Mouse (Mus musculus) kidney, embryonic 16.5 days (tissue): ENCODE data around the gene Cacna1d. TPM values are rescaled to one million over a fixed set of nuclear protein-coding genes. Genes with fewer than 3 reads are reported as not detected.

ENCODE experiments used
- ATAC-seq: fragments of 200-750 bp; cut with Nextera tagmentation; 2 replicates; pipeline ENCODE4 v1.8.0; 2017; ENCODE audit warnings: moderate TSS enrichment; ENCODE audit not compliant: low FRiP score, low TSS enrichment
- H3K27ac ChIP-seq: fragments of 300-500 bp; sonication (generic); 2 replicates; pipeline ENCODE4 v1.5.1; 2014; ENCODE audit warnings: low read length
- H3K27me3 ChIP-seq: fragments of 300-500 bp; sonication (generic); 2 replicates; pipeline ENCODE4 v1.6.1; 2014; ENCODE audit warnings: low read length, control low read depth, mixed read lengths; ENCODE audit not compliant: insufficient read depth
- H3K36me3 ChIP-seq: fragments of 300-500 bp; sonication (generic); 2 replicates; pipeline ENCODE4 v1.6.1; 2014; ENCODE audit warnings: low read length, control low read depth, mixed read lengths; ENCODE audit not compliant: insufficient read depth
- H3K4me1 ChIP-seq: fragments of 300-500 bp; sonication (generic); 2 replicates; pipeline ENCODE4 v1.6.1; 2014; ENCODE audit warnings: low read length, control low read depth, mixed read lengths; ENCODE audit not compliant: insufficient read depth
- H3K4me2 ChIP-seq: fragments of 300-500 bp; sonication (generic); replicated peaks from 2 replicates; pipeline ENCODE4 v1.6.1; 2014; ENCODE audit warnings: low read depth, low read length
- H3K4me3 ChIP-seq: fragments of 300-500 bp; sonication (generic); 2 replicates; pipeline ENCODE4 v1.5.1; 2014; ENCODE audit warnings: mild to moderate bottlenecking, low read length
- H3K9ac ChIP-seq: fragments of 300-500 bp; sonication (generic); replicated peaks from 2 replicates; pipeline ENCODE4 v1.6.1; 2014; ENCODE audit warnings: low read length
- H3K9me3 ChIP-seq: fragments of 300-500 bp; sonication (generic); 2 replicates; pipeline ENCODE4 v1.6.1; 2016; ENCODE audit warnings: low read length, control low read depth
- WGBS: fragments of 180-500 bp; shearing (Covaris S2); extraction: QIAGEN DNeasy Blood & Tissue Kit; methylation state at CpG from one replicate; pipeline ENCODE4 v1.1.7; 2014; 5-methylcytosine and 5-hydroxymethylcytosine counted together
- polyA plus RNA-seq: library from polyadenylated mRNA; unstranded; fragments of >200 nt; fragmentation: Nextera tagmentation; extraction: Ambion mirVana; gene quantifications from 2 replicates; pipeline ENCODE4 v1.2.1, GENCODE M21; 2015

Cacna1d gene
- polyA plus RNA-seq = 3.0 and 3.3 TPM in 2 replicates

GRCm38 (mm10) chr14:30491342-30491741 is at the start of gene Cacna1d:
Gene Cacna1d (minus strand): TSS chr14:30491455.
- Histone ChIP-seq H3K27me3 (no peaks in the 10 kb centered on the region), H3K4me1 (no peaks in the 10 kb centered on the region), H3K4me2 (no peak within 1 kb of the TSS), H3K9me3 (no peaks in the 10 kb centered on the region), H3K9ac (no peak within 1 kb of the TSS), H3K27ac (no peak within 1 kb of the TSS), H3K4me3 (no peak within 1 kb of the TSS), H3K36me3 (peaks cover 29% of the 10 kb centered on the region)
- WGBS = 91% methylated on average over 9 of the region's 9 CpGs
- ATAC-seq = no peak

GRCm38 (mm10) chr14:30533780-30534450 is 42.7 kb upstream of the Cacna1d start:
- 75% methylated on average over 6 of the region's 6 CpGs for WGBS
- peaks cover 8% of the 10 kb centered on the region; the same call in 1 of the 2 replicates for H3K4me1 ChIP-seq
- no peak for ATAC-seq
- H3K4me3 ChIP-seq = no peak overlapping the region
- no peaks in the 10 kb centered on the region for H3K27me3 ChIP-seq
- no peak overlapping the region for H3K27ac ChIP-seq
- H3K36me3 ChIP-seq = no peaks in the 10 kb centered on the region
- no peak overlapping the region for H3K9ac ChIP-seq
- no peaks in the 10 kb centered on the region; the same call in 1 of the 2 replicates for H3K9me3 ChIP-seq
- no peak overlapping the region for H3K4me2 ChIP-seq

GRCm38 (mm10) chr14:30531896-30532295 is 40.6 kb upstream of the Cacna1d start:
- Histone ChIP-seq H3K4me2 (no peak overlapping the region), H3K36me3 (peaks cover 14% of the 10 kb centered on the region), H3K4me1 (peaks cover 8% of the 10 kb centered on the region; the same call in 1 of the 2 replicates), H3K4me3 (no peak overlapping the region), H3K27me3 (no peaks in the 10 kb centered on the region), H3K9ac (no peak overlapping the region; the same call in 1 of the 2 replicates), H3K27ac (no peak overlapping the region), H3K9me3 (no peaks in the 10 kb centered on the region; the same call in 1 of the 2 replicates)
- 87% methylated on average over 6 of the region's 6 CpGs for WGBS
- no peak for ATAC-seq

GRCm38 (mm10) chr14:30531431-30531830 is 40.2 kb upstream of the Cacna1d start:
- H3K9ac ChIP-seq = no peak overlapping the region
- peak overlapping the region; percentile 48 for H3K27ac ChIP-seq
- peaks cover 8% of the 10 kb centered on the region; the same call in 1 of the 2 replicates for H3K4me1 ChIP-seq
- ATAC-seq = no peak
- WGBS = 88% methylated on average over 5 of the region's 5 CpGs
- peaks cover 16% of the 10 kb centered on the region for H3K36me3 ChIP-seq
- no peaks in the 10 kb centered on the region; the same call in 1 of the 2 replicates for H3K9me3 ChIP-seq
- no peaks in the 10 kb centered on the region for H3K27me3 ChIP-seq
- H3K4me2 ChIP-seq = no peak overlapping the region
- no peak overlapping the region for H3K4me3 ChIP-seq

- 44% methylated on average over 8 of the region's 8 CpGs for WGBS
- ATAC-seq = peak; percentile 87
- Histone ChIP-seq H3K4me3 (no peak overlapping the region), H3K4me1 (peaks cover 8% of the 10 kb centered on the region; the same call in 1 of the 2 replicates), H3K27ac (peak overlapping the region; percentile 48), H3K9ac (0 out of 2 replicates have a peak overlapping the region, but pooled peaks have one; percentile 3), H3K9me3 (no peaks in the 10 kb centered on the region; the same call in 1 of the 2 replicates), H3K36me3 (peaks cover 21% of the 10 kb centered on the region), H3K4me2 (no peak overlapping the region), H3K27me3 (no peaks in the 10 kb centered on the region)
Measured at GRCm38 (mm10) chr14:30530726-30531269, 39.5 kb upstream of the Cacna1d start.

GRCm38 (mm10) chr14:30529454-30529853 is 38.2 kb upstream of the Cacna1d start:
- Histone ChIP-seq H3K27me3 (no peaks in the 10 kb centered on the region), H3K9ac (no peak overlapping the region), H3K27ac (no peak overlapping the region), H3K9me3 (no peaks in the 10 kb centered on the region), H3K4me1 (peaks cover 8% of the 10 kb centered on the region; the same call in 1 of the 2 replicates), H3K4me3 (no peak overlapping the region), H3K36me3 (peaks cover 28% of the 10 kb centered on the region), H3K4me2 (no peak overlapping the region)
- 90% methylated on average over 12 of the region's 12 CpGs for WGBS
- ATAC-seq = no peak

GRCm38 (mm10) chr14:30528961-30529360 is 37.7 kb upstream of the Cacna1d start:
- Histone ChIP-seq H3K4me1 (peaks cover 8% of the 10 kb centered on the region; the same call in 1 of the 2 replicates), H3K4me3 (no peak overlapping the region), H3K36me3 (peaks cover 28% of the 10 kb centered on the region), H3K9ac (no peak overlapping the region), H3K27me3 (no peaks in the 10 kb centered on the region), H3K27ac (no peak overlapping the region), H3K9me3 (no peaks in the 10 kb centered on the region), H3K4me2 (no peak overlapping the region)
- 89% methylated on average over 5 of the region's 5 CpGs for WGBS
- ATAC-seq = no peak

GRCm38 (mm10) chr14:30528392-30528791 is 37.1 kb upstream of the Cacna1d start:
- H3K9me3 ChIP-seq = no peaks in the 10 kb centered on the region
- no peak overlapping the region for H3K4me2 ChIP-seq
- no peak overlapping the region for H3K4me3 ChIP-seq
- WGBS = 78% methylated on average over 10 of the region's 10 CpGs
- H3K27me3 ChIP-seq = no peaks in the 10 kb centered on the region
- H3K9ac ChIP-seq = no peak overlapping the region
- peaks cover 8% of the 10 kb centered on the region; the same call in 1 of the 2 replicates for H3K4me1 ChIP-seq
- H3K27ac ChIP-seq = no peak overlapping the region
- no peak for ATAC-seq
- H3K36me3 ChIP-seq = peaks cover 33% of the 10 kb centered on the region

GRCm38 (mm10) chr14:30523356-30523755 is 32.1 kb upstream of the Cacna1d start:
- H3K36me3 ChIP-seq = peaks cover 78% of the 10 kb centered on the region
- H3K9me3 ChIP-seq = no peaks in the 10 kb centered on the region
- ATAC-seq = no peak
- H3K27me3 ChIP-seq = no peaks in the 10 kb centered on the region
- no peak overlapping the region for H3K27ac ChIP-seq
- no peaks in the 10 kb centered on the region for H3K4me1 ChIP-seq
- no peak overlapping the region for H3K4me3 ChIP-seq
- 87% methylated on average over 6 of the region's 6 CpGs for WGBS
- no peak overlapping the region for H3K9ac ChIP-seq
- H3K4me2 ChIP-seq = no peak overlapping the region

- Histone ChIP-seq H3K27ac (no peak overlapping the region), H3K4me1 (no peaks in the 10 kb centered on the region), H3K4me2 (no peak overlapping the region), H3K36me3 (peaks cover 61% of the 10 kb centered on the region), H3K27me3 (no peaks in the 10 kb centered on the region), H3K9ac (no peak overlapping the region), H3K4me3 (no peak overlapping the region), H3K9me3 (no peaks in the 10 kb centered on the region)
- 94% methylated on average over 5 of the region's 5 CpGs for WGBS
- ATAC-seq = no peak
Measured at GRCm38 (mm10) chr14:30519323-30519722, 28.1 kb upstream of the Cacna1d start.
